Mouse (Mus musculus) liver, postnatal 0 days (tissue): Measurements from ENCODE around the gene Ttc39d.
"Not testable (repeated sequence)": the region's sequence is repeated elsewhere in the genome, so short reads cannot be mapped to it uniquely, and the experiment has no call there.

Experiments
- CTCF ChIP-seq: sonication (generic); IDR thresholded peaks from 2 replicates; pipeline ENCODE4 v1.5.1; 2016; ENCODE audit warnings: antibody characterized with exemption, low read depth
- EP300 ChIP-seq: IDR thresholded peaks from 2 replicates; pipeline ENCODE4 v1.6.1; 2016; ENCODE audit warnings: antibody characterized with exemption, low read depth, mild to moderate bottlenecking

DNA sequence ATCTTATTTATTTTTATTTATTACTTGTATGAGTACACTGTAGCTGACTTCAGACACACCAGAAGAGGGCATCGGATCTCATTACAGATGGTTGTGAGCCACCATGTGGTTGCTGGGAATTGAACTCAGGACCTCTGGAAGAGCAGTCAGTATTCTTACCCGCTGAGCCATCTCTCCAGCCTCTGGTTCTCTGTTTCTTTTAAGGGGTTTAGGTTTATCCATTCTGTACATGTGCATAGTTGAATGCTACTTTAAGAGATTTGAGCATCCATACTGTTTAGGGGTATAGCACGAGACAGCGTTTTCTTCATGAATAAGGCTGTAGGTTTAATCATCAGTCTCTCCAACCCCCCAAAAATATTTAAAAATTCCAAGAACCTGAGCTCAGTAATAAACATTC, 6.7 kb downstream of the Ttc39d start:
- not testable (repeated sequence) for TF ChIP-seq CTCF, EP300
